Mouse (Mus musculus) yolk sac, embryonic 10.5 days (tissue): ENCODE data around the gene Pip4k2a.
"Not testable (repeated sequence)": the region's sequence is repeated elsewhere in the genome, so short reads cannot be mapped to it uniquely, and the experiment has no call there.

Experiments used
- DNase-seq: peaks from one replicate; pipeline ENCODE4 v3.0.0-alpha.2; 2017; ENCODE audit warnings: low spot score

The Pip4k2a gene

DNA sequence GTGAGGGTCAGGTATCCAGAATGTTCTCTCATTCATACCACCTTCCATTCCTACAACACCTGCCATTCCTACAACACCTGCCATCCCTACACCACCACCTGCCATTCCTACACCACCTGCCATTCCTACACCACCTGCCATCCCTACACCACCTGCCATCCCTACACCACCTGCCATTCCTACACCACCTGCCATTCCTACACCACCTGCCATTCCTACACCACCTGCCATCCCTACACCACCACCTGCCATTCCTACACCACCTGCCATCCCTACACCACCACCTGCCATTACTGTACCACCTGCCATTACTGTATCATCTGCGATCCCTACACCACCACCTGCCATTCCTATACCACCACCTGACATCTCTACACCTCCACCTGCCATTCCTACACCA lies 104.6 kb downstream of the Pip4k2a start:
- DNase-seq: not testable (repeated sequence)

GRCm38 (mm10) chr2:18891991-18892537 lies 105.9 kb downstream of the Pip4k2a start:
- peak; percentile 53 for DNase-seq

GRCm38 (mm10) chr2:18890227-18891001 lies 107.5 kb downstream of the Pip4k2a start:
- DNase-seq: no peak

DNA sequence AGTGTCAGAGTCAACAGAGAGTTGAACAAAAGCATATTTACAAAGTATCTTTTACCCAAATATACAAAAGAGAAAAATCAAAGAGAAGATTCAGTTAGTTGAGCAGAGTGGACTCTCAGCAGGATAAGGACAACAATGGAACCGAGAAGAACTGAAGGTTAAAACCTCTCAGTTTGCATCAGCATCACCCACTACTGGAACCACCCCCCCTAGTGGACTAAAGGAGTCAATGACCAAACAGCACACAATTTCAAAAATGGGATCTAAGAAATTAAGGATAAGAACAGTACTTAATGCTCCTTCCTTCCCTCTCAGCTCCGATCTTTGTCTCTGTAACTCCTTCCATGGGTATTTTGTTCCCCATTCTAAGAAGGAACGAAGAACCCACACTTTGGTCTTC lies 113.6 kb downstream of the Pip4k2a start:
- no peak for DNase-seq

DNA sequence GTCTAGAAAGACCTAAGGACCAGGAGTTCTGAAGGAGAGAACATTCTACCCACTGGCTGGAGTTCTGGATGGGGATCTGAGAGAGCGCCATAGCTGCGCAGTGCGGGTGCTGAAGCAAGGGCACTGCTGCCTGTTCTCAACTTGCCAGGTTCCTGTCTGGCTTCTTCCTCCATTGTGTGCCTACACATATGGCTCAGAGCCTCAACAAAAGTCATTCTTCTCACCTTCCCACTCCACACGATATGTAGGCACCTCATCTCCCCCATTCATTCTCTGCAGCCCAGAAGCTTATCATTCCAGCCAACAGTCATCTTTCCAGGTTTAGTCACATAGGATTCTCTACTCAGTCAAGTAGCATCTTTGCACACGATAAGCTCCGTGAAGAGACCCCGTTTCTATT lies 123.3 kb downstream of the Pip4k2a start:
- DNase-seq: no peak

DNA sequence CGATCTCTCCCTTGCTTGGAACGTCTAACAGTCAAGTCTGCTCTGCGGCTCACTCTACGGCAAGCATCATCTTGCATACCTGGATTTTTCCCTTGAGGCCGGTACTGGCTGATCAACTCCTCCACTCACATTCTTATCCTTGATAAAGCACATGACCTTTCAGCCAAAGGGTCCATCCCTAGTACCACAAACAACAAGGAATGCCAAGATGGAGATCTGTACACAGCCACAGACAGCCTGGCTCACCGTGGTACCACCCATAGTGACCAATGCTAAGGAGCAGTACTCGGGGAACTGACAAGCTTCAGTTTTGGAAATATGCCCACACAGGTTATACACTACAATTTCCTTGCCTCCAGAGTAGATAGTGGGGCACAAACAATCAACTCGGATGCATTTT lies 123.9 kb downstream of the Pip4k2a start:
- DNase-seq: no peak

- DNase-seq: no peak
Measured at GRCm38 (mm10) chr2:18873440-18873839, 124.5 kb downstream of the Pip4k2a start.

GRCm38 (mm10) chr2:18872797-18873196 lies 125.1 kb downstream of the Pip4k2a start:
- DNase-seq: peak; percentile 38

DNA sequence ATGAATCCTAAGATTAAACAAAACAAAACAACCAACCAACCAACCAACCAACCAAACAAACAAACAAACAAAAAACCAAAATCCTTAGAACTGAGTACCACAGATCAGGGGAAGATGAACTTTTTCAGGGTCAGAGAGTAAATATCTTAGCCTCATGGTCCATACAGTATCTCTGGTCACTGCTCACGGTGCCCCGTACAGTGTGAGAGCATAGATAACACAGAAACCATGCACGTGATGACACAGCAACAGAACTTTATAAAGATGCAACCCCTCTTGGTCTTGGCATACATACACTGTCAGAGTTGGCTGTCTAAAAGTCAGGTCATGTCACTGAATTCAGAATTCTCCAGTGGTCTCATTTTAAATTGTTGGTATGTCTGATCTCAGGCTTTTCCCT lies 126.8 kb downstream of the Pip4k2a start:
- DNase-seq: no peak

GRCm38 (mm10) chr2:18867069-18867468 lies 130.9 kb downstream of the Pip4k2a start:
- no peak for DNase-seq

- no peak for DNase-seq
Measured at GRCm38 (mm10) chr2:18864719-18865118, 133.2 kb downstream of the Pip4k2a start.

DNA sequence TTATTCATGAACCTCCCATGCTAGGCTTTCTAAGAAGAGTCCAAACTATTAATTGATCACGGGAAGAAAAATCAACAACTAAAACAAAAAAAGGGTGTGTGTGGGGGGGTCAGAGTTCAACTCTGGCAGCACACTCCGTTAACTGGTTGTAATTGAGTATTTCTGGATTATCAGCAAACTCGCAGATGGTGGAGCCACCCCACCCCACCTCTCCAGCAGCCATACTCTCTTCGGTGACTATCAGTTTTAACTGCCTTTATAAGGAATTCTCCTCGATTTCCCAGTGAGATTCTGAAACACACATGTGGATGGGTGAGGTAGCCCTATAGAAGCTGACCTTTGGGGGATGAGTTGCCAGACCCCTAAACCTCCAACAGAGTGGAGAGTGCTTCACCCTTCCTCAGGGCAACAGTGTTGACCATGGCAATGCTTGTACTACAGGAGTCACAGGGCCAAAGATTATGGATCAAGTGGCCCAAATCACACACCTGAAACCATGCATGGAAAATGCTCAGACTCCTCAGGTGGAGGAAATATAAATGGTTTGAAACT lies 136.2 kb downstream of the Pip4k2a start:
- DNase-seq: no peak

DNA sequence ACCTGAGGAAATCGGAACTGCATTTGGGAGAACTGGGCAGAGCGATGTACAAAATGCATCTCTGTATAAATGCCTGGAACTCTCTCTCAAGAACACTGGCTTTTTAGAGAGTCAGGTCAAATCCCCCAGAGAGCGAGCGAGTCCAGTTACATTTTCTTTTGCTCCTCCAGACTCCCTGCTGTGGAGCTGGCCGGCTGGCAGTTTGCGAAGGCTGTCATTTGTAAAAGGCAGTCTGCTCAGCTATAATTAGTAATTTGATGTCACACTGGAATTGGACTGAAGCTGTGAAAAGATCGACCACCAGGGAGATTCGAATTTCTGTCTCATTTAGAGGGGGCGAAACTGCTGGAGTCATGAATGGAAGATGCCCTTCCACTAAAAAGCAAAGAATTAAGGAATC lies 137.2 kb downstream of the Pip4k2a start:
- no peak for DNase-seq

GRCm38 (mm10) chr2:18857952-18858351 lies 140.0 kb downstream of the Pip4k2a start:
- no peak for DNase-seq

DNA sequence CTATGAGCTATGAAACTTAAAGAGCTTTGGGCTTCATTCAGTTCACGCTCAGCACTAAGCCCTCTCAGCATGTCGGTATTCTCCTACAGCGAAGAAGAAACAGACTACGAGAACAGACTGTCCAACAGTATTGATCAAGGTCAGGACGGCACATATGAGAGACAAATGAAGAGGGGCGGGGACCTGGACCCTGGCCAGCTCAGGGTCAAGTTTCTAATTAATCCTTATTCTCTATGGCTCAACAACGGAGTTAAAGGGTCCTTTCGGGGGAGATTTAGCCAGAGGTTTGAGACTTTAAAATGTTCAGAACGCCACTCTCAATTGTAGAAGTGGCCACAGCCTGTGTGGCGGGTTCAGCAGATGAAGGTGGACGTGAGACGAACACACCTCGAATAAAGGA lies 141.5 kb downstream of the Pip4k2a start:
- DNase-seq: no peak

DNA sequence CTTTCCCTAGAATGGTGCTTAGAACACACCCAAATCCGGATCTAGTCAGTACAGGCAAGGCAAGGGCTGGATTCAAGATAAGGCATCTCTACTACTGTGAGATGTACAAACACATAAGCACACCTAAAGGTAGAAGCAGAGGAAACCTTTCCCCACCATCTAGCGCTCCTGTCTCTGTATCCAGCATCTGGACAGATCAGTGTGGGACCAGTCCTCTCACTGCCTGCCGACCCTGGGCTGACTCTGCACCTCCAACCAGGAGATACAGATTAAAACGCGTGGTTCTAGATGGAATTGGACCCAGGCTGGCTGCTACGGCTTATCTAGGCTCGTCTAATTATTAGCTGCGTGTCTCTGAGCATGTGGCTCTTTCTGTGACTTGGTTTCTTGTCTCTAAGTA lies 142.7 kb downstream of the Pip4k2a start:
- no peak for DNase-seq

- DNase-seq: no peak
Measured at GRCm38 (mm10) chr2:18853345-18853744, 144.6 kb downstream of the Pip4k2a start.

DNA sequence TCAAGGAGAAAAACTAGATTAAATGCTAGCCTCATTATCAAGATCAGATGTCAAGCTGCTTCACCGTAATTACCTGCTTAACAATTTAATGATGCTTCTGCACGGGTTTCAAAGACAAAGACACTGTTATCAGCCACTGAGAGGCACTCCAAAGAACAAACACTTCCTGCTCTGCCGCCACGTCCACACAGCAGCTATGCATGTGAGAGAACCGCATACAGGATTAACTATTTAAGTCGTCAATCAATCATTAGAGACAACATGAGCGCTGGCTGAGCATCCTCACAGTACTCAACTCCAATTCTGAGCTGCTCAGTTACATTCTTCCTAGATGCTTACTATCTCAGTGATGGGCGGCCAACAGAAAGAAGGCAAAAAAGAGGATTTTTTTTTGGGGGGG lies 147.3 kb downstream of the Pip4k2a start:
- DNase-seq: no peak

- no peak for DNase-seq
Measured at GRCm38 (mm10) chr2:18848074-18848629, 149.8 kb downstream of the Pip4k2a start.

GRCm38 (mm10) chr2:18842527-18842926 lies 155.4 kb downstream of the Pip4k2a start:
- DNase-seq: no peak

- DNase-seq: no peak
Measured at GRCm38 (mm10) chr2:18841051-18841450, 156.9 kb downstream of the Pip4k2a start.

GRCm38 (mm10) chr2:18839532-18839931 lies 158.4 kb downstream of the Pip4k2a start:
- no peak for DNase-seq

DNA sequence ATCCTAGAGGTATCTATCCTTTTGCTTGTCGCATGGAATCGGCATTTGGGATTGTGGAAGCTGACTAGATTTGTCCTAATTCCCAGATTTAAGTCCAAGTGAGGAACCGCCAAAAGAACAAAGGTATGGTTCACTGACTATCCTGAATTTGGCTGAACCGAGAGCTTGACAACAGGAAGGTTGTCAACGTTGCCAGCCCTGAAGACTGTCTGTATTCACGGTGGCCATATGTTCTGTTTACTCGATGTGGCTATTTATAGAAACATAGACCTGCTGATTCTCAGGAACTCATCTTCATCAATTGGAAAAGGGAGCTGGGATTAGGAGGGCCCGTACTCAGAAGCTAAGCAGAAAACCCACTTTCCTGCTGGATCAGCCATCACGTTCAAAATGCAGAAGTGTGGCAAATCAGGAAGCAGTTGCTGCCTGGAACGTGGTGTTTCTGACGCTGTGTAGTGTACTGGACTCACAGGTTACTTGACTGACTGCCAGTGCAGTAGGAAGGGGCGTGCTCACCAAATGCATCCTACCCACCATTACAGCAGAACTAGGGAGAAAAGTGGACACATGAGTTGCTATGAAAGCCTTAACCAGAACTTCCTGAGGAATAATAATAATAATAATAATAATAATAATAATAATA lies 162.5 kb downstream of the Pip4k2a start:
- no peak for DNase-seq
